ENCODE assay signal across 8 mouse cellular contexts in genomic region chr7:19822604-19823058, GRCm38 (mm10). TPM values are rescaled to one million over a fixed set of nuclear protein-coding genes. Genes with fewer than 3 reads are reported as not detected.
DNase-seq lines count a peak whose midpoint lies in the region; ATAC-seq and TF ChIP-seq lines count a peak whose summit lies in the region.

Bcl3 (minus strand) TSS chr7:19822770.

- H3K4me1 ChIP-seq in forebrain, embryonic 11.5 days (replicated peaks; ENCODE audit: control insufficient read depth, insufficient read depth, low read length), result peaks cover 5% of the 10 kb centered on the region; the same call in 1 of the 2 replicates
- peaks cover 10% of the 10 kb centered on the region for H3K4me1 ChIP-seq in midbrain, embryonic 11.5 days (ENCODE audit: control insufficient read depth, insufficient read depth, low read length)
- peaks cover 12% of the 10 kb centered on the region for H3K4me1 ChIP-seq in stomach, postnatal 0 days (replicated peaks; ENCODE audit: control insufficient read depth, insufficient read depth)

- no peak for ATAC-seq in forebrain, embryonic 11.5 days (replicated peaks; ENCODE audit: low FRiP score)
- ATAC-seq in midbrain, embryonic 11.5 days (ENCODE audit: low FRiP score), result no peak
- ATAC-seq in stomach, postnatal 0 days (ENCODE audit: low FRiP score, low TSS enrichment), result no peak

- peak within 1 kb of the TSS; percentile 51 for H3K4me2 ChIP-seq in forebrain, embryonic 11.5 days (ENCODE audit: low read depth, low read length, severe bottlenecking)
- peak within 1 kb of the TSS; percentile 58 for H3K4me2 ChIP-seq in midbrain, embryonic 11.5 days
- H3K4me2 ChIP-seq in stomach, postnatal 0 days (replicated peaks; ENCODE audit: low read depth), result peak within 1 kb of the TSS; percentile 96

- TF ChIP-seq CTCF in stomach, postnatal 0 days (IDR thresholded peaks at IDR 0.05; ENCODE audit: low read depth), result no peak

- DNase-seq in layer of hippocampus, adult 11-12 months (ENCODE audit: low spot score), result peak; percentile 27
- no peak for DNase-seq in layer of hippocampus, postnatal 14 days (ENCODE audit: low spot score in 2 of 2)
- DNase-seq in forebrain, embryonic 11.5 days (ENCODE audit: low spot score), result no peak
- peak; percentile 71 for DNase-seq in heart, postnatal 25 days (ENCODE audit: low spot score)
- DNase-seq in large intestine, adult 2 months (ENCODE audit: low read depth, low spot score), result no peak
- no peak for DNase-seq in midbrain, embryonic 11.5 days (ENCODE audit: low spot score, missing footprints)
- DNase-seq in stomach, postnatal 0 days (ENCODE audit: low spot score), result peak; percentile 77
- DNase-seq in layer of hippocampus, adult 9-10 months (ENCODE audit: low spot score), result no peak

- no peak for TF ChIP-seq EP300 in stomach, postnatal 0 days (optimal IDR thresholded peaks at IDR 0.05)

- no peaks in the 10 kb centered on the region; the same call in 1 of the 2 replicates for H3K9me3 ChIP-seq in forebrain, embryonic 11.5 days (ENCODE audit: control insufficient read depth, low read length)
- no peaks in the 10 kb centered on the region; the same call in 1 of the 2 replicates for H3K9me3 ChIP-seq in midbrain, embryonic 11.5 days (ENCODE audit: control insufficient read depth, low read length)
- H3K9me3 ChIP-seq in stomach, postnatal 0 days (ENCODE audit: control insufficient read depth, low read length), result no peaks in the 10 kb centered on the region

- intact Hi-C loops in heart, postnatal 25 days (cut with DNase I), result no loop called here

- H3K27me3 ChIP-seq in forebrain, embryonic 11.5 days (ENCODE audit: control insufficient read depth, insufficient read depth, low read length), result peaks cover 28% of the 10 kb centered on the region
- H3K27me3 ChIP-seq in midbrain, embryonic 11.5 days (ENCODE audit: control insufficient read depth, insufficient read depth, low read length), result peaks cover 33% of the 10 kb centered on the region
- no peaks in the 10 kb centered on the region for H3K27me3 ChIP-seq in stomach, postnatal 0 days (ENCODE audit: control insufficient read depth, insufficient read depth, low read length)

- 2% methylated on average over 39 of the region's 42 CpGs for WGBS in forebrain, embryonic 11.5 days
- under 1% methylated on average over 32 of the region's 42 CpGs for WGBS in large intestine, adult 2 months
- WGBS in midbrain, embryonic 11.5 days, result 1% methylated on average over 28 of the region's 42 CpGs
- under 1% methylated on average over 25 of the region's 42 CpGs for WGBS in stomach, postnatal 0 days

- H3K9ac ChIP-seq in forebrain, embryonic 11.5 days (ENCODE audit: low read length), result peak within 1 kb of the TSS; percentile 41; the same call in 1 of the 2 replicates
- H3K9ac ChIP-seq in midbrain, embryonic 11.5 days (ENCODE audit: low read length), result peak within 1 kb of the TSS; percentile 58
- H3K9ac ChIP-seq in stomach, postnatal 0 days (ENCODE audit: low read length), result peak within 1 kb of the TSS; percentile 78

- H3K27ac ChIP-seq in forebrain, embryonic 11.5 days (ENCODE audit: low read depth, low read length), result no peak within 1 kb of the TSS
- no peak within 1 kb of the TSS for H3K27ac ChIP-seq in midbrain, embryonic 11.5 days (ENCODE audit: low read depth, low read length)
- H3K27ac ChIP-seq in stomach, postnatal 0 days (replicated peaks), result peak within 1 kb of the TSS; percentile 91

- no peaks in the 10 kb centered on the region for H3K36me3 ChIP-seq in forebrain, embryonic 11.5 days (ENCODE audit: control insufficient read depth, insufficient read depth, low read length)
- no peaks in the 10 kb centered on the region for H3K36me3 ChIP-seq in midbrain, embryonic 11.5 days (ENCODE audit: control insufficient read depth, insufficient read depth, low read length)
- no peaks in the 10 kb centered on the region for H3K36me3 ChIP-seq in stomach, postnatal 0 days (ENCODE audit: control insufficient read depth, insufficient read depth, low read length)

- peak within 1 kb of the TSS; percentile 24 for H3K4me3 ChIP-seq in forebrain, embryonic 11.5 days (ENCODE audit: low read depth, low read length)
- H3K4me3 ChIP-seq in midbrain, embryonic 11.5 days (ENCODE audit: low read depth, low read length), result peak within 1 kb of the TSS; percentile 31
- peak within 1 kb of the TSS; percentile 53 for H3K4me3 ChIP-seq in stomach, postnatal 0 days (ENCODE audit: low read depth, low read length)

RNA-seq across cellular contexts. Expression of gene Bcl3, which starts in this region (rescaled TPM):
- under 1 TPM; 0.38 to 0.78 TPM for total RNA-seq in layer of hippocampus, postnatal 14 days (2021)
- polyA plus RNA-seq in forebrain, embryonic 11.5 days (2014; fragmentation: Nextera tagmentation; extraction: Ambion mirVana), result 0.51 and 1.1 TPM in 2 replicates
- 1 to 10 TPM; 3.0 to 3.9 TPM for total RNA-seq in heart, postnatal 25 days (2021)
- polyA plus RNA-seq in large intestine, adult 2 months (2012; rRNA removed), result 94.9 and 95.0 TPM in 2 replicates
- polyA plus RNA-seq in midbrain, embryonic 11.5 days (2014; fragmentation: Nextera tagmentation; extraction: Ambion mirVana), result 0.47 and 0.67 TPM in 2 replicates
- 8.9 and 9.1 TPM in 2 replicates for polyA plus RNA-seq in stomach, postnatal 0 days (2015; fragmentation: Nextera tagmentation; extraction: Ambion mirVana)

Comparison
In these comparisons a context has a peak if more than half of its experiments do, and no peak if none do; other contexts are left out.
1. DNase-seq: peak in layer of hippocampus, adult 11-12 months (single experiment), heart, postnatal 25 days (single experiment) and stomach, postnatal 0 days (single experiment); none in layer of hippocampus, postnatal 14 days (0 of 2), forebrain, embryonic 11.5 days (single experiment), large intestine, adult 2 months (single experiment), midbrain, embryonic 11.5 days (single experiment) and layer of hippocampus, adult 9-10 months (single experiment).
2. Peak in every context shown above with its lines, with median percentiles within 50 percentile points of each other: H3K4me2 ChIP-seq, H3K4me3 ChIP-seq and H3K9ac ChIP-seq.